Mouse (Mus musculus) E14TG2a.4 (cell line): ENCODE data around the gene Lrrc8e.

Source experiments
- CTCF ChIP-seq: conservative IDR thresholded peaks from 2 replicates; pipeline ENCODE4 v1.5.1; 2014; ENCODE audit warnings: low read length
- NANOG ChIP-seq: IDR thresholded peaks from 2 replicates; pipeline ENCODE4 v1.6.1; 2014; ENCODE audit warnings: borderline replicate concordance, low read length, mixed read lengths

GRCm38 (mm10) chr8:4256911-4257310 is 30.3 kb downstream of the Lrrc8e start:
- no peak for TF ChIP-seq CTCF
- TF ChIP-seq NANOG, result no peak
